Mouse (Mus musculus): ENCODE results near the gene Pth1r.

- TF ChIP-seq POLR2A (IDR thresholded peaks at IDR 0.05; ENCODE audit: extremely low read depth, insufficient read depth, low read length): no peak
- TF ChIP-seq CTCF (IDR thresholded peaks at IDR 0.05; ENCODE audit: extremely low read depth, insufficient read depth, low read length): no peak
Observed at GRCm38 (mm10) chr9:110731859-110732258, 15.1 kb downstream of the Pth1r start.

All from cortical plate, adult 2 months (tissue).